Mouse (Mus musculus): ENCODE measurements at regions not wholly inside any gene's neighbourhood (a gene's known extent, or its start where the extent isn't known, plus 50 kb on each side); places are given as distances from the start of the nearest gene placed in this dataset.

DNA sequence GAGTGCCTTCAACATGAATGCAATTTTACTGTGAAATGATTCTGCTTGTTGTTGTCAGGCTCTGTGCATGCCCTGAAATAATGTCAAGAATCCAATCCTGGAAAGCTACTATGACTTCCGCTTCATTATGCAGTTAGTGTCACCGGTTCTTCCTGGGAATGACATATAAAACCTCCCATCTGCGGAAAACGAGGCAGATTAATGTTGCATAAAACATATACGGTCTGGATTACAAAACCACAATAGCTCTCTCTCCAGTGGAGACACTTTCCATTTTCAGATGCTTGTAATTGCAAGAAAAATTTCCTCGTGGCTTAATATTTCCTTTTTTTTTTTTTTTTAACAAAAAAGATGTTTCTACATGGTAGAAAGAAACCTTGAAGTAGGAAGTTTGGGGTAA is 198.2 kb upstream of the Chl1 start:
- DNase-seq (ENCODE audit: low spot score in 2 of 2): no peak

DNA sequence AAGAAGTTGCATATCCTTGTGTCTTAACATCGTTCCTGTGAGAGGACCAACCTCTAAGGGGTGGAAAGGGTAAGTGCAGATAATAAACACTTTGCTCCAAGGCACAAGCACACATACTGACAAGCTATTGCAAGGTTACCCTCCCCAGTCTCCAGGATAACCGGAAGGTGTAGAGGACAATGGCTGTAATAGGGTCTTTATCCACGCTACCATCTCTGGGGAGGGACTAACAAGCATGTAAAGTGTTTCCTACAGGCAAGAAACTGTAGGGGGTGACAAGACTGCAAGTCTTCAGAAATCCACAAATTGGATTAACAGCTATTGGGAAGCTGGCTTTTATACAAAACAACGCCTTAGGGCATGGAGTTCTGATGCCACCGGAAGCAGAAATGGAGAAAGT is 197.5 kb upstream of the Chl1 start:
- DNase-seq (ENCODE audit: low spot score in 2 of 2): no peak

DNA sequence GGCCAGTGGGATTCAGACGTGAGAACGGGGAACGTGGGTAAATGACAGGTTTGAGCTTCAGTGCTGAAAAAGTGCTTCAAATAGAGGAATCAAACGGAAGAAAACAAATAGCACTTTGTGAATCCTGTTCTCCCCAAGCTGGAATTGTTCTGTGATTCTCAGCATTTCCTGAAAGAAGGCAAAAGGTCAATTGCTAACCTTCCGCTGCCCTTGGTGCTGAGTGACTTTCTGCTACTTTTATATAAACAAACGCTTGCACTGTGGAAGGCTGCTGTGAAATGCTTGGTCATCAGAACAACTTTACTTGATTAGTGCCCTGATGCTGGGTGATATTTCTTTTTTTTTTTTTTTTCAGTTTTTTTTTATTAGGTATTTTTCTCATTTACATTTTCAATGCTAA is 192.3 kb upstream of the Chl1 start:
- no peak for DNase-seq (ENCODE audit: low spot score in 2 of 2)

DNA sequence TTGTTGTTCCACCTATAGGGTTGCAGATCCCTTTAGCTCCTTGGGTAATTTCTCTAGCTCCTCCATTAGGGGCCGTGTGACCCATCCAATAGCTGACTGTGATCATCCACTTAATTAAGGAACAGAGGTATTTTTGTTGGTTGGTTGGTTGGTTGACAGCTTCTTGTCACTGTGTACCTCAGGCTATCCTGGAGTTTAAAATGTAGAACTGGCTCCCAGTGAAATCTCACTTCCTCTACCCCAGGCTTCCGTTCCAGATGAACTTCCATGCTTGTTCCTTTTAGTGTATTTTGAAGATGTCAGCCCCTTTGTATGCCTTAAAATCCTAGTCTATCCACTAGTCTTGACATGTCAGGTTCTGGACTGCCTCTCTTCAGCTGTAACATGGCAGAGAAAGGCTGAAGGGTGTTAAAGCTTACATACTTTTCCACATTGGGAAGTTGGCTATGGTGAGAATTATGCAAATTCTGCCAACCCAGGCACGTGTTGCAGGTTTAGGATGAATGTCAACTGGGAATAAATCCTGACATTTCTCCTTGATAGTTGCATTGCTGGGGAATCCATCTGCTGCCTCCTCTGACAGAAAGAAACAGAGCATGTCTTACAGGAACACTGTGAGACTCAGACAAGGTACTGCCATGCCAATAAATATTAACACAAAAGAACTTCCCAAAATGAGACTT is 191.6 kb upstream of the Chl1 start:
- no peak for DNase-seq (ENCODE audit: low spot score in 2 of 2)

DNA sequence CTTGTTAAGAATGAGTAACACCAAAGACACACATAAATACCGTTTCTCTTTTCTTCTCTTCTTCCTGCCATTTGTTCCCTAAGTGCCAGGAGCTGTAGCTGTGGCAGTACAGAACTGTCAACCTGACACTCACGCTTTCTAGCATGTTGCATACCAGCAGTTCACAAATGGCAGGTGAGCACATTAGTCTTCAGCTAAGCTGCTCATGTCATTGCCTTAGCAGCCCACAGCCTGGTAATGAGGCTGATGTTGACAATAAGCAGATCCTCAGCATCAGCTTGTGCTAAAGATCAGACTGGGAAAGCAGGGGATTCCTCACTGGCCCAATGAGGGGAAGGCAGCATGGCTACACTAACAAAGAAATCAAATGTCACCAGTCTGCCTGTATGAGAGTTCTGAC is 190.4 kb upstream of the Chl1 start:
- DNase-seq (ENCODE audit: low spot score in 2 of 2): no peak

DNA sequence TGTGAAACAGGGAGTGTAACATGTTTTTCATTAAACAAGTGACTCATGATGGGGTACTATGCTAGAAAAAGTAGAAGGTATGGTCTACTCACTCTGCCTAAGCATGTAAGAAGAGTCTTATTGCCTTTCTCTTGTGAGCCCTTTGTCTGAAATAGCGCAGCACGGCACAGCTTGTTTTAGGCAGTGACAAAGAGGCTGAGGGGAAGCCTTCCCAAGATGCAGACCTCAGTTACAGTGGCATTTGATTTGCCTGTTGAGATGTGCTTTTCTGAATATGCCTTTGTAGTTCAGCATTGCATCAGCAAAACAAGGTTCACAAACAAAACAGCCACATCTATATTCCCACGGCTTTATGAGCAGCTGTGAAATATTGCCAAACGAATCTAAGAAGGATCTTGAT is 189.8 kb upstream of the Chl1 start:
- DNase-seq (ENCODE audit: low spot score in 2 of 2): no peak

DNA sequence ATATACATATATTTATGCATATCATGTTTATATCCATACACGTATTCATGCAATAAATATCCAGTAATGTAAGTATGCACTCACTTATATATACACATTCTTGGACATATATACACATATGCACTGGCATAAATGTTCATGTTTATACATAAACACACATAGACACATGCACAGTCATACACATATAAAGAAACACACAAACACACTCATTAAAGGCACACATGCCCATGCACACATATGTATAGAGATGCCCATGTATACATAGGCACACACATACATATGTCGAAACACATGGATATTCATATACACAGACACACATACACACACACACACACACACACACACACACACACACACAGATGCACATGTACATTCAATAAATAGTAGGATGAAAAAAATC is 189.3 kb upstream of the Chl1 start:
- DNase-seq (ENCODE audit: low spot score in 2 of 2): no peak

DNA sequence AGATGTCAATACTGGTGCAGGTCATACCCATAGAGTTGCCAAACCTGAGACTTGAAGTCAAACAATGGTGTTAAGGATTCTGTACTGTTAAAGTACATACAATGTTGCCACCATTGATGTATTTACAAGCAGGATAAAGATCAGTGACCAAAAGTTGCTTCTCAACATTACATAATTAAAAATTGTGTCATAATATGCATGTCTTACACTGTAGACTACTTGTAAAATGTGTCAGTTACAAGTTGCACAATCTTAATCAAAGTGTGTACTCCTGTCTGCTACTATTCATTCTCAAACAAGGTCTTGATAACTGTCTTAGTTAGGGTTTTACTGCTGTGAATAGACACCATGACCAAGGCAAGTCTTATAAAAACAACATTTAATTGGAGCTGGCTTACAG is 187.9 kb upstream of the Chl1 start:
- DNase-seq (ENCODE audit: low spot score in 2 of 2): no peak

DNA sequence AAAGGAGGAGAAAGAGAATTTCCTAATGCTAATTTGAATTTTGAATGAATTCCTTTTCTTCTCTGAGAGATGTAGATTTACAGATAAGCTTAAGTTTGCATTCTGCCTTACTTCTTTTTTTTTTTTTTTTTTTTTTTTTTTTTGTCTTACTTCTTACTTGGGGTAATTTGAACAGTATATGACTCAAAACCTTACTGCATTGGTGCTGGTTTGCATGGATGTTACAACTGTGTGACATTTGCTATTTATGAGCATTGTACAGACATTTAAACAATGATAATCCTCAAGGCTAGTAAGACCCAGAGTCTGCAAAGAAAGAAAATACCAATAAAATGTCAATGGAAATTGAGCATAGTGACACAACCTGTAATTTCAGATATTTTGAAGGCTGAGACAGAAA is 174.7 kb upstream of the Chl1 start:
- DNase-seq (ENCODE audit: low spot score in 2 of 2): no peak

DNA sequence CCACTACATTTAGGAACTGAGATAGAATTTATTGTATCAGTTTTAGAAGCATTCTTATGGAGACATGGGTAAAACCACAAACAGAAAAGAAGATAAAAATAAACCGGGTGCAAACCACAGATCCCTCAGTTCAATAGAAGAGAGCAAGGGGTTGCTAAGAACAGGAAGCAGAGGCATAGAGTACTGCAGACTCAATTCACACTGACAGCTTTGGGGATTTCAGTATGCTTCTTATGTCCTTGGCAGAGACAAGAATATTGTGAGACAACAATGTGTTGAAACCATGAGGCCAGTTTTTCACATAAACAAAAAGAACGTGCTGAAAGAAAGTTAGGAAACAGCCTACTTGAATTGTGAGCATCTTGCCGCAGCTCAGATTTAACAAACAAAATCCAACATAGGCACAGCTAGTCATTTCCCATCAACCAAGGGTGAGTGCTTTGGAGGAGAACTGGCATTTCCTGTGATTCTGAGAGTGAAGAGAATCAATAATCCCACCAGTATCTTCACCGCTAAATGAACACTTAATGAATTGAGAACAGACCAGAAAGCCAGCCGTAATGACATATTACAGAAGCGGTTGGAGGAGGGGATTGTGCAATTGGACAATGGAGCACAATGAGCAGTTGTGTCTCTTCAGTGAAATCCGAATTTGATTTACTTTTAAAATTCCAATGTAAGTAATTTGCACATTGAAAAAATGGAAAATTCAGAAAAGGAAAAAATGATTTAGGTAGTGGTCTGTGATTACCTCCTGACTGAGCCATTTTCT is 170.2 kb upstream of the Chl1 start:
- DNase-seq (ENCODE audit: low spot score in 2 of 2): no peak

DNA sequence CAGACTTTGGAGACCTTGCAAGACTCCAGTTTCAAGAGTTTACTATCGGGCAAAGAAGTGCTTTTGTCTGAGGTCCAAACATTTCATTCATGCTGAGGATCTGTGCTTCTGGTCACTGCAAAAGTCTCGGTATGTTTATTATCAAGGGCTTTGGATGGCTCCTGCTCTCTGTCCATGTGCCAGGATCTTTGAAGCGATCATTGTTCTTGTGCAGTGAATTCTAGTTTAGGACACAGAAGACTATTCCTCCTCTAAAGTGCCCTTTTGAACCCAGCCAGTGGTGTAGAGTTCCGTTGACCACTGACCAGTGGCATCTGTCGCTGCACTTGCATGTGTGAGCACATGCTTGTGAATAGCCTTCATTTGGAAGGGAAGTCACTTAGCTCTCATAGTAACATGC is 166.9 kb upstream of the Chl1 start:
- no peak for DNase-seq (ENCODE audit: low spot score in 2 of 2)

DNA sequence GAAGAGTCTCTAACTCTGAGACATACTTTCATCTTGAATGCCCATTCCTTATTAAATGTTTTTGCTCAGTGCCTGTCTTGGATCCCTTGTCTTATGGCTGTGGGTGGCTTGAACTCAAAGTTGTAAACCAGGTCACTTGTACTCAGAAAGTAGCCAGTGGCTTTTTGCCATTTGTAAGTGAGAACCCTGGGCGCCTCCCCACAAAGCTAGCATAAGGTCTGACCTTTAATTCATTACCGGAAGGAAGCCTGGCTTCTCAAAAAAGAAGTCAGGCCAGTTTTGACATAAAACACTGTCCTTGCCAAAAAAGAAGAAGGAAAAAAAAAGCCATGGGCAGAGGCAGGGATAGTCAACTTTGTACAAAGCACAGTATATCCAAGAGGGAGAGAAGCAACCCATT is 166.0 kb upstream of the Chl1 start:
- DNase-seq (ENCODE audit: low spot score in 2 of 2): no peak

DNA sequence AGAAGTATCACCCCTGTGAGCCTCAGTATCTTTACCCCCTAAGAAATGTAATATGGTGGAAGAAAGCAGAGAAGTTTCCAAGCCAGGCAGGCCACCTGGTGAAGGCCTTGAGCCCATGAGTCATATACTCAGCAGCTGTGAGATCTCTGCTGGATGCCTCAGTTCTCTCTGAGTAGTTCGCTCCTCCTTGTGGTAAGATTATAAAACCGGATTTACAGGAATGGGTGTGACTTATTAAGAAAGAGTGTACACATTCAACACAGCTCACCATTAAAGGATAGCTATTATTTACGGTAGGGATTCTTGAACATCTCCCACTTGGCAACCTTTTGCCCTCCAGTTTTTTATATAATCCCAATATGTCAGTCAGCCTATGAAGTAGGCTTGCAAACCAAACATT is 165.2 kb upstream of the Chl1 start:
- no peak for DNase-seq (ENCODE audit: low spot score in 2 of 2)

DNA sequence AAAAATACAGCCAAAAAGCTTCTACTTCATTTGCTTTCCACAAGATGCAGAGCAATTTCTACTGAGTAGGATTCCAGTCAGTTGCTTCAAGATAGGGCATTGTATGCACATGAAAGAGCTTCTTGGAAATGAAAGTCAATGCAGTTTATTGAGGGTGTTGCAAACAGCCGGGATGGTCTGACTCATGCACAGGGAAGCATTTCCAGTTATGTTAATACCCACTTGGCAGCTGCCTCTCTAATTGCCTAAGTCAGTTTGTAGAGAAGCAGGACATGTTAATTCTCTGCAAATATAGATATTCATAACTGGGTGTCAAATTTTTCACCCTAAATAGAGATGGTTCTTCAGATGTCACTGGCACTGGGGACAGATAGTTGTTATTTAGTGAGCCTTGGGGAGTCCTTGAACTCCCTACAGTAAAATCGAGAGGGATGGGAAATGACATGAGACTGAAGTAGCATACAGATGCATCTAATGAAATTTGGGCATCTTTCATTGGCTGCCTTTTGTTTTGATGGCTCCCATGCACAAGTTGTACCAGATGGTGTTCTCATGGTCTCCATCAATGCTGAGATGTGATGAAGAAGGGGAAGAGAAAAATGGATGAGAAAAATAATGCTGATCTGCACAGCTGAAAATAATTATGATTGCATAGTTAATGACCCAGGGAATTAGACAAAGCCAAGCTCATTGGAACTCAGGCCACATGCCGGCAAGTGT is 157.8 kb upstream of the Chl1 start:
- no peak for DNase-seq (ENCODE audit: low spot score in 2 of 2)

DNA sequence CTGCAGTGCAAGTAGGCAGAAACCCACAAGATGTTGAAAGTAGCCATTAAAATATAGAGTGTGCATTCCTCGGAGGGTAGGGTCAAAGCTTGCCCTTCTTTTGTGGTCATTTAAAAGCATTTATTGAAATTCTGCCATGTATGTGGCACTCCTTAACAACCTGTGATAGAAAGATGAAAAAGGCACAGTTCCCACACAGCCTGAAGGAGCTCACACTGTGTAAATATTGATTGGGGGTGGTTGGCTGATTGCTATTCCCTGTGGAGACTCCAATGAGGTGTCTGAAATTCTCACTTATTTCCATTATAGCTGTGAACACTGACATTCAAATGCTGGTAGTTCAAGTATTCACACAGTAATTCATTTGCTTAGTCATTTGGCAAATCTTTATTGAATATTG is 157.0 kb upstream of the Chl1 start:
- DNase-seq (ENCODE audit: low spot score in 2 of 2): no peak

DNA sequence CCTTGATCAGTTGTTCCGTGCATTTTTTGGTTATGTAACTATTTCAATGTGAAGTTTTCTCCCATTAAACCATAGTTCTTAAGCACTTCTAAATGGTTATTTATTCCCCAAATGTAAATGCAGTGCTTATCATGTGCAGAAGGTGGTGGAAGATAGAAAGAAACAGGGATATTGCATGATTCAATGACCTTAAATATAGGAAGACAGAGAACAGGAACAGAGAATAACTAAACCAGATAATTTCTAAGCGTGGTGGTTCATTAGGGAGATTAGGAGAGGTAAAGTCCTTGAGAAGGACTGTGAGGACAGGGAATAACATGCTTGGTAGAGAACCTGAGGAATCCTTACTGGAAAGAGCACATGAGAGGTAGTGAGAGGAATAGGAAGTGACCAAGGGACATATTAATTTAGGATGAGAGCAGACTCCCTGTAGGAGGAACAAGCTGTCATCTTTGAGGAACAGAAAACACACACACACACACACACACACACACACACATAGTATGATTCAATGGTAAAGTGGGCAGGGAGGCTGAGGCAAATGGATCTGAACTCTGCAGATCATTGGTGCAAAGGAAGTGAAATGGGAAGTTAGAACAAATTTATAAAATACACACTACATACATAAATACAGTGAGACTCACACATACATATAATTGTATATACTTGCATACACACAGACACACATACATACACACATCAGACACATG is 143.4 kb upstream of the Chl1 start:
- DNase-seq (ENCODE audit: low spot score in 2 of 2): no peak

DNA sequence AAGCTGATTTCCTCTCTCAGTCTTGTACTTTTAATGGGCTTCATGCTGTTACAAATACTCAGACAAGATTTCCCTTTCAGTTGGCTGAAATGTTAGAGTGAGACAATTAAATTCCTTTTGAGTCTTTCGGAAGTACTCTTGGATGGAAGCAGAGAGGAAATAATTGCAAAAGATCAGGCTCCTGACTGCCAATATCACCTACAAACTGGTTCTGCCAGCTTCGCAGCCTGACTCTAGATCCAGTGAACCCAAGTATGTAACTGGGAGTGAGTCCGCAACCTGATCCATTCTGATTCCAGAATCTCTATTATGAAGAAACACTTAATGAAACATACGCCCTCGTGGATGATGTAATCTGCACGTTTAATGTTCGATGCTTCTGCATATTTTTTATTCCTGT is 135.4 kb upstream of the Chl1 start:
- DNase-seq (ENCODE audit: low spot score in 2 of 2): no peak

DNA sequence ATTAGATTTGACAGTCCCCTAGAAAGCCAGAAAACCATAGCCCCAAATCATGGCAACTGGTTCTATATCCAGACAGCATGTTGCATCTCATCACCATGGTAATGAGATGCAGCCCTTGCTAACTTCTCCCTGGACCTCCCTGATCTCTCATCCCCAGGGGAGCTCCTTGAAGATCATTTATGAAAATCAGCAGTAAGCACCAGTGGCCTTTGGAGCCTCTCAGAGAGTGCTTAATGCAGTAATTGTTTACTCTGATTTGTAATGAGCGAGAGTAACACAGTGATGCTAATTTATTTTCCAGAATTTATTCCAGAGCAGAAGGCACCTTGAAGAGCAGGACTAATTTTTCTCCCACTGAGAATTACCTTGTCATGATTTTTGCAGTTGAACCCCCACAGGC is 133.1 kb upstream of the Chl1 start:
- no peak for DNase-seq (ENCODE audit: low spot score in 2 of 2)

DNA sequence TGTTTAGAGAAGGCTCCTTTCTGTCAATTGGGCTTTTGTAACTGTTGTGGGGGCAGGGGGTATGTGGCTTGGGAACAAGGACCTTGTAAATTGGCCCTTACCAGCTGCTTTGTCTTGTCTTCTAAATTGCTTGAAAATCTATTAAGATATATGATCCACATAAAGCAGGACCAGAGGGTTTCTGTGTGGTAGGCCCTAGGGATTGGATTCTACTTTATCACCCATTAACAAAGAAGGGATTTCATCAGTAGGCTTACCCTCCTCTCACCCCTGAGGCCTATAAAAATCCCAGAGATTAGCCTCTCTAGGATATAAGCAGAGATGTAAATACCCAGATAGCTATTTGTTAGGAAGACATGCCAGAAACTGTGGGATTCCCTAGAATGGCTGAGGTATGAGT is 132.3 kb upstream of the Chl1 start:
- DNase-seq (ENCODE audit: low spot score in 2 of 2): no peak

DNA sequence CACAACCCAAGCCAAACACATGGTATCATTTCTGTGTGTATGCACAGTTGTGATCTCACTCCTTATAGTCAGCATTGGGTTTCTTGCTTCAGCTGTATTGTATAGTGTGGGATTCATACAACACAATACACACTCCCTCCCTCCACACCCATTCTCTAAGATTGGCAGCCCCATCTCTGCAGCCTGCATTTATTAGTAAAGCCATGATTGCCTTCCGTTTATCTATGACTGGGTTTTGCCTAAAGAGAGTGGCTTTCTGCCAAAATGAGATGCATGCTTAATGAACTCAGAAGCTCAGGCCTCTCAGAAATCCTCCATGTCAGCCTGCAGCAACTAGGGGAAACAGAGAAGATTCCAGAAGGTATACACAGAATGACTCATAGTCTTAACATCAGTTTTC is 129.4 kb upstream of the Chl1 start:
- no peak for DNase-seq (ENCODE audit: low spot score in 2 of 2)

DNA sequence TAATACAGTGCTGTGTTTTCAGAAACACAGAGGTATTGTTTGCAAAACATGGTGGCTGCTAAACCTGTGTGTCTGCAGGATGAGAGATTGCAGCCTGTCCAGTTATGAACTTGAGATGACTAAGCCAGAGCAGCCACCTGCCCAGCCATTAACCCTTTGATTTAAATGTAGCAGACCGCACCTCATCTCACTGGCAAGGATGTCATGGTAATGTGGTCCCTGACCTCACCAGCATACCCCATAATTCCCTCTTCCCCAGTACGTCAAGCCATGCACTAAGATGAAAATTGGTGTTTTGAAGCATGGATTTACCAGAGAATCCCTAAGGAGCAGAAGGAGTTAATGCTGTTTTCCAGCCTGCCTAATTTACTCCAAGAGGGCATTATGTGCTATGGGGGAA is 128.5 kb upstream of the Chl1 start:
- DNase-seq (ENCODE audit: low spot score in 2 of 2): no peak

DNA sequence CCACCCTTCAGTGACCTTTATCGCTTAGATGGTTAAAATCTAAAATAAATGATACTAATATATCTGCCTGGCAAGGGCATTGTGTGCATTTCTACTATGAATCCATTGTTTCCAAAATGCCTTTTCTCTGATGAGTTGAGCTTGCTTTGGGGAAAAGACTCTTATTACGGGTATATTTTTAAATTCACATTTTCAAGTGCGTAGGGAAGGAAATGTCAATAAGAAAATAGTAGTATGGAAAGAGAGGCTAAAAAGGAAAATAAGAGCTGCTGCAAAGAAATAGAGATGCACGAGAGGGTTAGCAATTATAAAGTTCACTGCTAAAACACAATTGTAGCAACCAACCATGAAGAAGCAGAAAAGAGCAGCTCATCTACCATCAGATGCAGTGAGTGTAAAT is 123.8 kb upstream of the Chl1 start:
- DNase-seq (ENCODE audit: low spot score in 2 of 2): no peak

DNA sequence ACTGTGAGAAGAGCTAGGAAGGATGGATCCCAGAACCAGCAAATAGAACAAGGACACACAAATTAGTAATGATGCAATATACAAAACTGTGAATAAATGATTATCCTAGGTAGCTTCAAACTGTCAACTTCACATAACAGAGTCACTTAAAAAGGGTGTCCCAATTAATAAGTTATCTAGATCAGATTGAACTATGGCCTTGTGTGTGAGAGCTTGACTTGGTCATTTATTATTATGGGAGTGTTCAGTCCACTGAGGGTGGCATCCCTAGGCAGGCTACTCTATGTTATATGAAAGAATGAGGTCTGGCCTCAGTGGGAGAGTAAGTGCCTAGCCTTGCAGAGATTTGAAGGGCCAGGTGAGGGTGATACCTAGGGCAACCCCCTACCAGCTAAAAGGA is 104.4 kb upstream of the Chl1 start:
- no peak for DNase-seq (ENCODE audit: low spot score in 2 of 2)

Measured in frontal cortex, postnatal 14 days (tissue).